Mouse (Mus musculus) kidney, adult 2 months (tissue): ENCODE results near the gene Sbk2. TPM values are rescaled to one million over a fixed set of nuclear protein-coding genes. Genes with fewer than 3 reads are reported as not detected.

Source experiments
- DNase-seq: peaks from one replicate; pipeline ENCODE4 v3.0.0; 2021
- H3K27ac ChIP-seq: fragments of 200-500 bp; 2 replicates; pipeline ENCODE4 v1.5.1; 2012; ENCODE audit warnings: low read depth, low read length, control low read depth, inconsistent platforms; ENCODE audit not compliant: insufficient read depth
- H3K27me3 ChIP-seq: fragments of 200-500 bp; replicated peaks from 2 replicates; pipeline ENCODE4 v1.6.1; 2012; ENCODE audit warnings: mild to moderate bottlenecking, moderate library complexity, low read length, inconsistent platforms; ENCODE audit not compliant: control insufficient read depth, insufficient read depth
- H3K36me3 ChIP-seq: fragments of 200-500 bp; 2 replicates; pipeline ENCODE4 v1.6.1; 2012; ENCODE audit warnings: mild to moderate bottlenecking, moderate library complexity, low read length, inconsistent platforms; ENCODE audit not compliant: control insufficient read depth, insufficient read depth
- H3K4me1 ChIP-seq: fragments of 200-500 bp; 2 replicates; pipeline ENCODE4 v1.6.1; 2011; ENCODE audit warnings: low read length; ENCODE audit not compliant: control insufficient read depth, insufficient read depth
- H3K4me3 ChIP-seq: fragments of 200-500 bp; 2 replicates; pipeline ENCODE4 v1.5.1; 2011; ENCODE audit warnings: mild to moderate bottlenecking, low read depth, low read length, control low read depth; ENCODE audit not compliant: insufficient read depth
- CTCF ChIP-seq: fragments of 200-500 bp; conservative IDR thresholded peaks from 2 replicates; pipeline ENCODE4 v1.5.1; 2011; ENCODE audit warnings: low read depth, mild to moderate bottlenecking, control low read depth, low read length, moderate library complexity, mixed read lengths; ENCODE audit not compliant: insufficient read depth, insufficient read length
- POLR2A ChIP-seq: fragments of 200-500 bp; IDR thresholded peaks from one replicate; pipeline ENCODE4 v1.6.1; 2011; ENCODE audit warnings: low read depth, low read length, control low read depth
- WGBS: fragments of 180-500 bp; shearing (Covaris S2); methylation state at CpG from one replicate; pipeline ENCODE4 v1.1.7; 2018; 5-methylcytosine and 5-hydroxymethylcytosine counted together
- polyA plus RNA-seq: library from polyadenylated mRNA; depleted of rRNA; stranded (reverse); fragments of >200 nt; gene quantifications from 2 replicates; pipeline ENCODE4 v1.2.3, GENCODE M21; 2012

Sbk2 gene
- polyA plus RNA-seq, 1 experiment, result 1.6 TPM

GRCm38 (mm10) chr7:4925441-4926381, 38.5 kb downstream of the Sbk2 start, which contains the start of gene Ssc5d:
Gene Ssc5d (plus strand): TSS chr7:4925785.
- H3K36me3 ChIP-seq, result no peaks in the 10 kb centered on the region
- TF ChIP-seq POLR2A (no peak), CTCF (no peak)
- no peaks in the 10 kb centered on the region for H3K27me3 ChIP-seq
- peaks cover 13% of the 10 kb centered on the region; the same call in 1 of the 2 replicates for H3K4me1 ChIP-seq
- H3K27ac ChIP-seq, result no peak within 1 kb of the TSS
- no peak for DNase-seq
- WGBS, result 25% methylated on average over 6 of the region's 6 CpGs
- no peak within 1 kb of the TSS for H3K4me3 ChIP-seq

GRCm38 (mm10) chr7:4924891-4925301, 39.3 kb downstream of the Sbk2 start:
- H3K4me1 ChIP-seq, result peaks cover 13% of the 10 kb centered on the region; the same call in 1 of the 2 replicates
- no peak overlapping the region for H3K27ac ChIP-seq
- H3K4me3 ChIP-seq, result no peak overlapping the region
- no peaks in the 10 kb centered on the region for H3K27me3 ChIP-seq
- no peaks in the 10 kb centered on the region for H3K36me3 ChIP-seq
- WGBS, result 12% methylated on average over 3 of the region's 4 CpGs
- no peak for TF ChIP-seq POLR2A
- no peak for TF ChIP-seq CTCF
- no peak for DNase-seq

GRCm38 (mm10) chr7:4924483-4924882, 39.7 kb downstream of the Sbk2 start:
- Histone ChIP-seq H3K36me3 (no peaks in the 10 kb centered on the region), H3K4me1 (peaks cover 13% of the 10 kb centered on the region; the same call in 1 of the 2 replicates), H3K27ac (no peak overlapping the region), H3K27me3 (no peaks in the 10 kb centered on the region), H3K4me3 (no peak overlapping the region)
- TF ChIP-seq POLR2A, result no peak
- no peak for TF ChIP-seq CTCF
- no peak for DNase-seq
- WGBS, result 9% methylated on average over 4 of the region's 4 CpGs

- no peak for TF ChIP-seq POLR2A
- peak; percentile 36; the same call in 1 of the 2 replicates for TF ChIP-seq CTCF
- Histone ChIP-seq H3K4me1 (peaks cover 13% of the 10 kb centered on the region; the same call in 1 of the 2 replicates), H3K4me3 (peak overlapping the region; percentile 32), H3K27ac (no peak overlapping the region), H3K27me3 (no peaks in the 10 kb centered on the region), H3K36me3 (no peaks in the 10 kb centered on the region; the same call in 1 of the 2 replicates)
- 9% methylated on average over 37 of the region's 37 CpGs for WGBS
- DNase-seq, result peak; percentile 50
Measured at GRCm38 (mm10) chr7:4923586-4924364, 40.4 kb downstream of the Sbk2 start.

GRCm38 (mm10) chr7:4922931-4923565, 41.2 kb downstream of the Sbk2 start:
- Histone ChIP-seq H3K27me3 (no peaks in the 10 kb centered on the region), H3K36me3 (no peaks in the 10 kb centered on the region; the same call in 1 of the 2 replicates), H3K4me3 (peak overlapping the region; percentile 39), H3K27ac (no peak overlapping the region), H3K4me1 (peaks cover 13% of the 10 kb centered on the region; the same call in 1 of the 2 replicates)
- DNase-seq, result no peak
- 3% methylated on average over 14 of the region's 14 CpGs for WGBS
- no peak for TF ChIP-seq CTCF
- no peak for TF ChIP-seq POLR2A

GRCm38 (mm10) chr7:4922508-4922907, 41.7 kb downstream of the Sbk2 start:
- WGBS, result 2% methylated on average over 14 of the region's 14 CpGs
- no peak overlapping the region for H3K27ac ChIP-seq
- H3K4me3 ChIP-seq, result peak overlapping the region; percentile 39
- peak; percentile 78 for DNase-seq
- TF ChIP-seq CTCF (no peak), POLR2A (no peak)
- no peaks in the 10 kb centered on the region; the same call in 1 of the 2 replicates for H3K36me3 ChIP-seq
- H3K4me1 ChIP-seq, result peaks cover 13% of the 10 kb centered on the region; the same call in 1 of the 2 replicates
- no peaks in the 10 kb centered on the region for H3K27me3 ChIP-seq
